Mouse (Mus musculus): ENCODE results near the gene Marf1.
"Not testable (repeated sequence)": the region's sequence is repeated elsewhere in the genome, so short reads cannot be mapped to it uniquely, and the experiment has no call there.

Gene Marf1

GRCm38 (mm10) chr16:14068701-14069100 is 94.5 kb downstream of the Marf1 start:
- not testable (repeated sequence) for DNase-seq (ENCODE audit: low read depth, low spot score)

GRCm38 (mm10) chr16:14066571-14066970 is 96.6 kb downstream of the Marf1 start:
- not testable (repeated sequence) for DNase-seq (ENCODE audit: low read depth, low spot score)

- DNase-seq (ENCODE audit: low read depth, low spot score) = no peak
Observed at GRCm38 (mm10) chr16:14059869-14060268, 103.3 kb downstream of the Marf1 start.
